Mouse (Mus musculus) CD4-positive, CD25-positive, alpha-beta regulatory T cell, adult 9 weeks (primary cell): Measurements from ENCODE around the gene Olfr772. TPM values are rescaled to one million over a fixed set of nuclear protein-coding genes. Genes with fewer than 3 reads are reported as not detected.

ENCODE experiments used
- polyA plus RNA-seq: library from polyadenylated mRNA; unstranded; fragments of 100-300 nt; shearing (Covaris generic); gene quantifications from one replicate; pipeline ENCODE4 v1.2.1, GENCODE M21; 2017

Gene Olfr772
- not detected for polyA plus RNA-seq

GRCm38 (mm10) chr10:129177821-129178220 is at the start of gene Olfr772:
Olfr772 (minus strand) TSS chr10:129177921.

GRCm38 (mm10) chr10:129187319-129187718 is 9.6 kb upstream of the Olfr772 start, which contains the start of gene Olfr773:
Olfr773 (minus strand) TSS chr10:129187419.

GRCm38 (mm10) chr10:129164651-129165050 is 13.1 kb downstream of the Olfr772 start, which contains the start of gene Olfr771:
Olfr771 (minus strand) TSS chr10:129164751.

GRCm38 (mm10) chr10:129138898-129139297 is 38.8 kb downstream of the Olfr772 start, which contains the start of gene Olfr770:
Olfr770 (minus strand) TSS chr10:129138998.

Other genes with a start within 250 kb of the Olfr772 start
- gene Itga7, start 244.1 kb downstream of the Olfr772 start, polyA plus RNA-seq, result 8.2 TPM
- not detected for gene Mettl7b, start 216.9 kb downstream of the Olfr772 start, polyA plus RNA-seq
- gene Olfr9, start 188.5 kb downstream of the Olfr772 start, polyA plus RNA-seq, result not detected
- gene Olfr763, start 167.1 kb downstream of the Olfr772 start, polyA plus RNA-seq, result not detected
- not detected for gene Olfr764-ps1, start 138.0 kb downstream of the Olfr772 start, polyA plus RNA-seq
- gene Olfr765, start 127.9 kb downstream of the Olfr772 start, polyA plus RNA-seq, result not detected
- gene Olfr766-ps1, start 108.9 kb downstream of the Olfr772 start, polyA plus RNA-seq, result not detected
- not detected for gene Olfr767, start 95.0 kb downstream of the Olfr772 start, polyA plus RNA-seq
- not detected for gene Olfr768, start 78.5 kb downstream of the Olfr772 start, polyA plus RNA-seq
- gene Olfr769, start 60.1 kb downstream of the Olfr772 start, polyA plus RNA-seq, result not detected
- gene Olfr770, start 38.9 kb downstream of the Olfr772 start, polyA plus RNA-seq, result not detected
- not detected for gene Olfr771, start 13.2 kb downstream of the Olfr772 start, polyA plus RNA-seq
- not detected for gene Olfr773, start 9.5 kb upstream of the Olfr772 start, polyA plus RNA-seq
- not detected for gene Olfr774, start 58.3 kb upstream of the Olfr772 start, polyA plus RNA-seq
- not detected for gene Olfr775, start 70.5 kb upstream of the Olfr772 start, polyA plus RNA-seq
- gene Olfr776, start 81.2 kb upstream of the Olfr772 start, polyA plus RNA-seq, result not detected
- gene Olfr777, start 93.6 kb upstream of the Olfr772 start, polyA plus RNA-seq, result not detected
- not detected for gene Olfr780, start 140.2 kb upstream of the Olfr772 start, polyA plus RNA-seq
- gene Olfr781, start 150.9 kb upstream of the Olfr772 start, polyA plus RNA-seq, result not detected
- not detected for gene Olfr782, start 170.9 kb upstream of the Olfr772 start, polyA plus RNA-seq
- not detected for gene Olfr784, start 206.2 kb upstream of the Olfr772 start, polyA plus RNA-seq
- not detected for gene Olfr785, start 227.5 kb upstream of the Olfr772 start, polyA plus RNA-seq
- gene Olfr786, start 249.4 kb upstream of the Olfr772 start, polyA plus RNA-seq, result not detected